Mouse (Mus musculus): ENCODE results near the gene Fam193b. TPM values are rescaled to one million over a fixed set of nuclear protein-coding genes. Genes with fewer than 3 reads are reported as not detected.

Fam193b gene
- polyA plus RNA-seq, 1 experiment from 2014 or later, result 16.8 TPM

- Histone ChIP-seq H3K4me2 (ENCODE audit: low read length) (peak overlapping the region; percentile 28), H3K27me3 (ENCODE audit: control insufficient read depth, insufficient read depth, low read length) (peaks cover 46% of the 10 kb centered on the region), H3K4me1 (ENCODE audit: control insufficient read depth in 2 of 2, insufficient read depth in 2 of 2, low read length in 2 of 2) (peaks cover 21 to 25% of the 10 kb centered on the region in 2 experiments), H3K36me3 (ENCODE audit: control insufficient read depth, insufficient read depth, low read length) (peaks cover 40% of the 10 kb centered on the region), H3K4me3 (ENCODE audit: control insufficient read depth in 1 of 2, insufficient read depth in 1 of 2, low read depth in 1 of 2, low read length in 2 of 2) (no peak overlapping the region), H3K9me3 (ENCODE audit: control insufficient read depth, low read length) (no peaks in the 10 kb centered on the region), H3K27ac (replicated peaks in 1 of 2; ENCODE audit: control insufficient read depth in 1 of 2, insufficient read depth in 1 of 2, low read depth in 2 of 2, low read length in 2 of 2) (no peak overlapping the region), H3K9ac (ENCODE audit: low read length) (0 out of 2 replicates have a peak overlapping the region, but pooled peaks have one; percentile 11)
- WGBS, result 32% methylated on average over 4 of the region's 4 CpGs
- no peak for ATAC-seq (ENCODE audit: insufficient number of reproducible peaks, insufficient read depth, low FRiP score, low read depth)
These were observed 75.2 kb downstream of the Fam193b start for GRCm38 (mm10) chr13:55495702-55496101.

DNA sequence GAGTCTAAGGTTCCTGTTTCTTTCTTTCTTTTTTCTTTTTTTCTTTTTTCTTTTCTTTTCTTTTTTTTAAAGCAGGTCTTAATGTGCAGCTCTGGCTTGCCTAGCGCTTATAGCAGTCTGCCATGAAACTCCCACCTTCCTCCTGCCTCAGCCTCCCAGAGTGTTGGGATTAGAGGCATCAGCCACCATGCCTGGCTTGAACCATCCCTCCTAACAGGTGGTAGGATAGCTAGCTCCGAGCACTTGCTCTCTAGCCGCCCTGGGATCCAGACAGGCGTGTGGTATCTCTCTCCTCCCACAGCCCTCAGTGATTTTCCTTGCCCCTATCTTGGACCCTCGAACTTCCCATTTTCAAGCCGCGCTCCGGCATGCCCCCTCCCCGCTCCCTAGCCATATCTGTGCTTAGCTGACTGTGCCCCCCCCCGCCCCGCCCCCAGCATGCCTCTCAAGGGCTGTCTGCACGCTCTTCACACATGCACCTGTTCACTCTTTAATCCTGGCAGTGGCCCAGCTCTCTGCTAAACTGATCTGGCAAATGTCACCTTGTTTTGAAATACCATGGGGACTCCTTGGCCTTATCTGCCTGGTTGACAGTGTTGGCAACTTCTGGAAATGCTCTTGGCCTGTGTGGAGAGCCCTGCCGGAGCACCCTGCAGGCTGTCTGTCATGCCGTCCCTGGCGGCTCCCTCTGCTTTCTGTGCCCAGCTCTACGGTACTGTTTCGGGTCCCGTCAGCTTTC lies 75.9 kb downstream of the Fam193b start:
- no peak overlapping the region for H3K9ac ChIP-seq (ENCODE audit: low read length)
- H3K27ac ChIP-seq (replicated peaks in 1 of 2; ENCODE audit: control insufficient read depth in 1 of 2, insufficient read depth in 1 of 2, low read depth in 2 of 2, low read length in 2 of 2), result peak overlapping the region; percentile 7 to 19; a peak in 1 of 4 replicates
- H3K9me3 ChIP-seq (ENCODE audit: control insufficient read depth, low read length), result no peaks in the 10 kb centered on the region
- H3K4me1 ChIP-seq (ENCODE audit: control insufficient read depth in 2 of 2, insufficient read depth in 2 of 2, low read length in 2 of 2), result peaks cover 21 to 25% of the 10 kb centered on the region in 2 experiments
- H3K36me3 ChIP-seq (ENCODE audit: control insufficient read depth, insufficient read depth, low read length), result peaks cover 33% of the 10 kb centered on the region
- peaks cover 48% of the 10 kb centered on the region for H3K27me3 ChIP-seq (ENCODE audit: control insufficient read depth, insufficient read depth, low read length)
- no peak overlapping the region for H3K4me3 ChIP-seq (ENCODE audit: control insufficient read depth in 1 of 2, insufficient read depth in 1 of 2, low read depth in 1 of 2, low read length in 2 of 2)
- 2% methylated on average over 18 of the region's 18 CpGs for WGBS
- H3K4me2 ChIP-seq (ENCODE audit: low read length), result peak overlapping the region; percentile 28
- ATAC-seq (ENCODE audit: insufficient number of reproducible peaks, insufficient read depth, low FRiP score, low read depth), result peak; percentile 87

- no peak overlapping the region for H3K4me3 ChIP-seq (ENCODE audit: control insufficient read depth in 1 of 2, insufficient read depth in 1 of 2, low read depth in 1 of 2, low read length in 2 of 2)
- H3K4me1 ChIP-seq (ENCODE audit: control insufficient read depth in 2 of 2, insufficient read depth in 2 of 2, low read length in 2 of 2), result peaks cover 21 to 25% of the 10 kb centered on the region in 2 experiments
- no peak overlapping the region for H3K27ac ChIP-seq (replicated peaks in 1 of 2; ENCODE audit: control insufficient read depth in 1 of 2, insufficient read depth in 1 of 2, low read depth in 2 of 2, low read length in 2 of 2)
- H3K9ac ChIP-seq (ENCODE audit: low read length), result no peak overlapping the region
- H3K36me3 ChIP-seq (ENCODE audit: control insufficient read depth, insufficient read depth, low read length), result peaks cover 26% of the 10 kb centered on the region
- no peak overlapping the region for H3K4me2 ChIP-seq (ENCODE audit: low read length)
- 16% methylated on average over 2 of the region's 2 CpGs for WGBS
- no peak for ATAC-seq (ENCODE audit: insufficient number of reproducible peaks, insufficient read depth, low FRiP score, low read depth)
- peaks cover 56% of the 10 kb centered on the region for H3K27me3 ChIP-seq (ENCODE audit: control insufficient read depth, insufficient read depth, low read length)
- no peaks in the 10 kb centered on the region for H3K9me3 ChIP-seq (ENCODE audit: control insufficient read depth, low read length)
These were observed 76.7 kb downstream of the Fam193b start for GRCm38 (mm10) chr13:55494257-55494656.

Small RNA genes within 50 kb of the gene (microRNA-seq; reads per million reads assigned to microRNA genes)
- gene Mir6945, result 5.9 reads per million, percentile 16 among the genes with 10 or more reads in this experiment

Other genes with a start within 250 kb of the Fam193b start
- gene Rab24, start 249.2 kb downstream of the Fam193b start, polyA plus RNA-seq (2014; fragmentation: Nextera tagmentation; extraction: Ambion mirVana), result 73.1 and 78.7 TPM in 2 replicates
- gene Mxd3, start 241.3 kb downstream of the Fam193b start, polyA plus RNA-seq (2014; fragmentation: Nextera tagmentation; extraction: Ambion mirVana), result 20.4 and 22.3 TPM in 2 replicates
- 69.5 and 73.6 TPM in 2 replicates for gene Lman2, start 208.3 kb downstream of the Fam193b start, polyA plus RNA-seq (2014; fragmentation: Nextera tagmentation; extraction: Ambion mirVana)
- 0.45 and 0.50 TPM in 2 replicates for gene Rgs14, start 201.4 kb downstream of the Fam193b start, polyA plus RNA-seq (2014; fragmentation: Nextera tagmentation; extraction: Ambion mirVana)
- not detected in 2 replicates for gene Slc34a1, start 172.9 kb downstream of the Fam193b start, polyA plus RNA-seq (2014; fragmentation: Nextera tagmentation; extraction: Ambion mirVana)
- gene Pfn3, start 155.9 kb downstream of the Fam193b start, polyA plus RNA-seq (2014; fragmentation: Nextera tagmentation; extraction: Ambion mirVana), result not detected in 2 replicates
- not detected in 2 replicates for gene F12, start 144.3 kb downstream of the Fam193b start, polyA plus RNA-seq (2014; fragmentation: Nextera tagmentation; extraction: Ambion mirVana)
- gene Grk6, start 126.0 kb downstream of the Fam193b start, polyA plus RNA-seq (2014; fragmentation: Nextera tagmentation; extraction: Ambion mirVana), result 20.6 and 23.6 TPM in 2 replicates
- gene Prr7, start 106.9 kb downstream of the Fam193b start, polyA plus RNA-seq (2014; fragmentation: Nextera tagmentation; extraction: Ambion mirVana), result 0.24 and 0.30 TPM in 2 replicates
- 51.8 and 53.5 TPM in 2 replicates for gene Dbn1, start 83.0 kb downstream of the Fam193b start, polyA plus RNA-seq (2014; fragmentation: Nextera tagmentation; extraction: Ambion mirVana)
- 329 and 370 TPM in 2 replicates for gene Pdlim7, start 57.4 kb downstream of the Fam193b start, polyA plus RNA-seq (2014; fragmentation: Nextera tagmentation; extraction: Ambion mirVana)
- 1.3 and 1.4 TPM in 2 replicates for gene Dok3, start 41.8 kb downstream of the Fam193b start, polyA plus RNA-seq (2014; fragmentation: Nextera tagmentation; extraction: Ambion mirVana)
- 27.8 and 28.9 TPM in 2 replicates for gene Ddx41, start 34.5 kb downstream of the Fam193b start, polyA plus RNA-seq (2014; fragmentation: Nextera tagmentation; extraction: Ambion mirVana)
- 35.0 and 58.4 TPM in 2 replicates for gene Tmed9, start 2.6 kb upstream of the Fam193b start, polyA plus RNA-seq (2014; fragmentation: Nextera tagmentation; extraction: Ambion mirVana)
- 16.4 and 17.2 TPM in 2 replicates for gene B4galt7, start 28.8 kb upstream of the Fam193b start, polyA plus RNA-seq (2014; fragmentation: Nextera tagmentation; extraction: Ambion mirVana)
- 35.3 and 41.2 TPM in 2 replicates for gene Caml, start 51.9 kb upstream of the Fam193b start, polyA plus RNA-seq (2014; fragmentation: Nextera tagmentation; extraction: Ambion mirVana)
- gene Ddx46, start 63.9 kb upstream of the Fam193b start, polyA plus RNA-seq (2014; fragmentation: Nextera tagmentation; extraction: Ambion mirVana), result 22.0 and 22.8 TPM in 2 replicates
- 74.8 and 75.4 TPM in 2 replicates for gene B230219D22Rik, start 122.0 kb upstream of the Fam193b start, polyA plus RNA-seq (2014; fragmentation: Nextera tagmentation; extraction: Ambion mirVana)
- gene Txndc15, start 143.5 kb upstream of the Fam193b start, polyA plus RNA-seq (2014; fragmentation: Nextera tagmentation; extraction: Ambion mirVana), result 69.6 and 70.5 TPM in 2 replicates
- gene Pcbd2, start 156.2 kb upstream of the Fam193b start, polyA plus RNA-seq (2014; fragmentation: Nextera tagmentation; extraction: Ambion mirVana), result 58.7 and 65.0 TPM in 2 replicates
- gene Catsper3, start 213.4 kb upstream of the Fam193b start, polyA plus RNA-seq (2014; fragmentation: Nextera tagmentation; extraction: Ambion mirVana), result not detected in 2 replicates

Data from heart, embryonic 14.5 days (tissue).